Mouse (Mus musculus): ENCODE measurements around the gene Thop1. TPM values are rescaled to one million over a fixed set of nuclear protein-coding genes. Genes with fewer than 3 reads are reported as not detected.

The Thop1 gene
- polyA plus RNA-seq, 1 experiment from 2014 or later: 73.9 TPM

DNA sequence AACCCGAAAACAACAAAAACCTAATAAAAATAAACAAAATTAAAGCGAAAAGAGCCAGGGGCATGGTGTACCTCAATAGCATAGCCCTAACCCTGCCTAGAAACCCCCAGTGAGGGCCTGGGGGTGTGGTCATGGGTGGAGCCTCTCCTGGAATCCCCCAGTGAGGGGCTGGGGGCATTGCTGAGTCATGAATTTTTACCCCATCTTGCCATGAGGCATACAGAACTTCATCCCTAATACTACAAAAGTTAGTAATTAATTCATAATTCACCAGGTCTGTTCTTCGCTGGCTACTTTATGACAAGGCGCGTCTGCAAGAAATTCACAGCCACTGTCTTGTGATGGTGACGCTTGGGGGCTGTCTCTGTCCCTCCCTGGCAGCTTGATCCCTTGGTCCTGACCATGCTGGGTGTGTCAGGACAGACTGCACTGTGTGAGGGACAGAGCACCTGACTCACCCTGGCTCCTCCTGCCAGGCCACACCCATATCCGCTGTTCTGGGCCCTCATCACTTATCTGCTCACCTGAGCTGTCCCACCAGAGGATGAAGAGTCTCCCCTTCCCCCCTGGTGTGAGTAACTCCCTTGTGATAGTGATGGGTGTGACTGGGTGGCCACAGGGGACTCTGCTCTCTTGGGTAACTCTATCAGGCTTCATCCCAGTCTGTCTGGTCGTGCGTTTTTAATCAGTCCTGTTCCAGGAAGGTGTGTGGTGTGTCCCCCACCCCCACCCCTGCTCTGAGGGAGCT, 25.3 kb downstream of the Thop1 start:
- 0 out of 2 replicates have a peak overlapping the region, but pooled peaks have one; percentile 22 for H3K27ac ChIP-seq
- 51% methylated on average over 9 of the region's 9 CpGs for WGBS
- no peaks in the 10 kb centered on the region for H3K36me3 ChIP-seq
- no peaks in the 10 kb centered on the region for H3K9me3 ChIP-seq
- 0 out of 2 replicates have a peak, but pooled peaks cover 16% of the 10 kb centered on the region for H3K27me3 ChIP-seq (ENCODE audit: insufficient read depth, poor library complexity, severe bottlenecking)
- peaks cover 15% of the 10 kb centered on the region for H3K4me1 ChIP-seq
- DNase-seq (ENCODE audit: low spot score): peak; percentile 90
- no peak overlapping the region for H3K4me3 ChIP-seq

DNA sequence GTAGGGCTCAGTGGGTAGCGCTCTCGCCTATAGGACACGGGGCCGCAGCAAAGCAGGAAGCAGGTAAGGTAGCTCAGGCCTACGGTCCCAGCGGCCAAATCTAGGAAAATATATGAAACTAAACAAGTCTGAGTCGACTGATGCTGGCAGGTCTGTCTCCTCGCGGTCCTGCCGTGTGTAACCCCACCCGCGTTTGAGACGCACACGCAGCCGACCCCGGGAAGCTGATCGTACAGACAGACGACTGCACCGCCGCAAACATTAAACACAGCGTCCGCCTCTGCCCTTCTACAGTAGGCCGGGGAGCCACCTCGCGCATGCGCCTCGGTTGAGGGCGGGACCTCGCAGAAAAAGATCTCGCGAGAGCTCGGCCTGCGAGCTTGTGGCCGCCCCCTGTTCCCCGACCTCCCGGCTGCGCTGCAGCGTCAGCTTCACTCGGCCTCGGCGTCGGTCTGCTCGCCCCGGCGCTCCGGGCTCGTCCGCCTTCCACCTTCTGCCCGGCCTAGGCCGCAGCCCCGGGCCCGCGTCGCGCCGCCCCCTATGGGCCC, 35.8 kb downstream of the Thop1 start, which contains the start of gene Map2k2:
TSS of gene Map2k2 (plus strand) at position 351 of the 548 bp plus-strand sequence.
- peaks cover 34% of the 10 kb centered on the region for H3K4me1 ChIP-seq
- peak; percentile 98 for DNase-seq (ENCODE audit: low spot score)
- H3K36me3 ChIP-seq: peaks cover 27% of the 10 kb centered on the region
- under 1% methylated on average over 56 of the region's 56 CpGs for WGBS
- H3K4me3 ChIP-seq: peak within 1 kb of the TSS; percentile 95
- H3K27me3 ChIP-seq (ENCODE audit: insufficient read depth, poor library complexity, severe bottlenecking): no peaks in the 10 kb centered on the region
- no peaks in the 10 kb centered on the region for H3K9me3 ChIP-seq
- peak within 1 kb of the TSS; percentile 99 for H3K27ac ChIP-seq

DNA sequence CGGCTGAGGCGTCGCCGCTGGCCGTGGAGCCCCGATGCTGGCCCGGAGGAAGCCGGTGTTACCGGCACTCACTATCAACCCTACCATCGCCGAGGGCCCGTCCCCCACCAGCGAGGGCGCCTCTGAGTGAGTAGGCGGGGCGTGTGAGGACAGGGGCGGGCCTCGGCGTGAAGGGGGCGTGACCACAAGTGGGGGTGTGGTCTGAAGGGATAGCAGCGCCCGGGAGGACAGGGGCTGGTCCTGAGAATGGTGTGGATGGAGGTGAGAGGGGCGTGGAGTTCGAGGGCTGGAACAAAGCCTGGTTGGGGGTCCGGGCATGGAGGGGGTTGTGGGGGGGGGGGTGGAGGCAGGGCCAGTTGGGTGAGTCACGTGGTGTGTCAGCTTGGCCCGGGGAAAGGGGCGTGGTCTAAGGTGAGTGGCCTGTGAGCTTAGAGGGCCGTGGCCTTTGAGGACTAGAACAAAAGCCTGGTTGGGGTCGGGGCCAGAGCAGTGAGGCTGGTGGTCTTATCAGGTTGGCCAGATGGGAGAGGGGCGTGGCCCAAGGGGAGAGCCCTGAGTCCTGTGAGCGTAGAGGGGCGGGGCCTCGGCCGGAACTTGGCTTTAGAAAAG, 36.4 kb downstream of the Thop1 start:
- peak overlapping the region; percentile 99 for H3K27ac ChIP-seq
- DNase-seq (ENCODE audit: low spot score): peak; percentile 98
- peaks cover 34% of the 10 kb centered on the region for H3K4me1 ChIP-seq
- H3K27me3 ChIP-seq (ENCODE audit: insufficient read depth, poor library complexity, severe bottlenecking): no peaks in the 10 kb centered on the region
- peaks cover 33% of the 10 kb centered on the region for H3K36me3 ChIP-seq
- H3K4me3 ChIP-seq: peak overlapping the region; percentile 95
- WGBS: under 1% methylated on average over 35 of the region's 35 CpGs
- H3K9me3 ChIP-seq: no peaks in the 10 kb centered on the region

DNA sequence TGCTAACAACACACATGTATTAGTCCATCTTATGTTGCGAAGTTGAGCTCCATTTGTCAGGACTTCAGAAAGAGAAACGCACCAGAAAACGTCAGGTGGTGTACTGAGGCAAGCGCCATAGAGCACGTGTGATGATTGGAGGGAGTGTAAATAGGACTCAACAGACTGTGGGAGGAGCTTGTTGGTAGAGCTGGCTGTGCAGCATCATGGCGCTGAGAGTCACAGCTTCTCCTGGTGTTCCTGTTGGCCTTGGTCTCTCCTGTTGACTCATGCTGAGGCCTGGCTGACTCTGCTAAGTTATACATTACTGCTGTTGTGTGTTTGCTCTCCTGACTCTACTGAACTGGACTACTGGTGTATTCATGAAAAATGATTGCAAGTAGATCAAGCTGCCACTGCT, 43.1 kb downstream of the Thop1 start:
- no peaks in the 10 kb centered on the region for H3K9me3 ChIP-seq
- peaks cover 93% of the 10 kb centered on the region for H3K36me3 ChIP-seq
- no peak overlapping the region for H3K4me3 ChIP-seq
- WGBS: 91% methylated on average over 6 of the region's 6 CpGs
- H3K4me1 ChIP-seq: peaks cover 11% of the 10 kb centered on the region; the same call in 1 of the 2 replicates
- H3K27me3 ChIP-seq (ENCODE audit: insufficient read depth, poor library complexity, severe bottlenecking): no peaks in the 10 kb centered on the region
- no peak for DNase-seq (ENCODE audit: low spot score)
- H3K27ac ChIP-seq: no peak overlapping the region

DNA sequence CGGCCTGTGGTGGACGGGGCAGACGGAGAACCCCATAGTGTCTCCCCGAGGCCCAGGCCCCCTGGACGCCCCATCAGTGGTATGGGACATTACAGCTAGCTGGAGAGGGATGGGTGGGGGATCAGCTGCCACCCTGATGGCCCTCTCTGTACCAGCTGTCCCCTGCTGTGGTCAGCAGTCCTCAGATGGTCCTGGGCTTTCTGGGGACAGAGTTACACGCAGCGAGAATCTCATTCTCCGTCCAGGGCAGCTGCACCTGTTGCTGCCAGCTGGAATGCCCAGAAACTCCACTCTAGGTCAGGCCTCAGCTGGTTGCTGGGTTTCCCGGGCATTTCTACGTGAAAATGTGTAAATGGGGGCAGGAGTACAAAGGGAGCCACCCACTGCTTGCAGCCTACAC, 49.8 kb downstream of the Thop1 start:
- Histone ChIP-seq H3K9me3 (no peaks in the 10 kb centered on the region), H3K27me3 (ENCODE audit: insufficient read depth, poor library complexity, severe bottlenecking) (no peaks in the 10 kb centered on the region), H3K36me3 (peaks cover 96% of the 10 kb centered on the region), H3K27ac (no peak overlapping the region), H3K4me1 (0 out of 2 replicates have a peak, but pooled peaks cover 6% of the 10 kb centered on the region), H3K4me3 (no peak overlapping the region)
- 93% methylated on average over 10 of the region's 10 CpGs for WGBS
- no peak for DNase-seq (ENCODE audit: low spot score)

DNA sequence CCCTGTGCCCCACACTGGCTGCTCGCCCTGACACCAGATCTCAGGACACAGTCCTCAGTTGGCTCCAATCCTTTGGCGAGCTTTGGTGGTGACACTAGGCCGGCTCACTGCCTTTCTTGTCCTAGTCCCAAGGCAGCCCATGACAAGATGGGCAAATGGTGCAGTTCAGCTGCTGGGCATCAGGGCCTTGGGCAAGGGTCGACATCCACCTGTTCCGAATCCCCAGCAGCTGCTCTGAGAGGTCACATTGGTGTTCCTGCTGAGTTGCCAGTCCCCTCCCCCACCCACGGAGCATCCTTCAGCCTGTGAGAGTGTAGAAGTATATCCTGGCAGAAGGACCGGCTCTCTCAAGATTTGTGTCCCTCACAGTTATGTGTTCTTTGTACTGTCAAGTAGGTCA, 50.8 kb downstream of the Thop1 start:
- no peak overlapping the region for H3K4me3 ChIP-seq
- no peak for DNase-seq (ENCODE audit: low spot score)
- no peaks in the 10 kb centered on the region for H3K27me3 ChIP-seq (ENCODE audit: insufficient read depth, poor library complexity, severe bottlenecking)
- 86% methylated on average over 7 of the region's 7 CpGs for WGBS
- H3K4me1 ChIP-seq: 0 out of 2 replicates have a peak, but pooled peaks cover 6% of the 10 kb centered on the region
- no peaks in the 10 kb centered on the region for H3K9me3 ChIP-seq
- peaks cover 88% of the 10 kb centered on the region for H3K36me3 ChIP-seq
- H3K27ac ChIP-seq: no peak overlapping the region

DNA sequence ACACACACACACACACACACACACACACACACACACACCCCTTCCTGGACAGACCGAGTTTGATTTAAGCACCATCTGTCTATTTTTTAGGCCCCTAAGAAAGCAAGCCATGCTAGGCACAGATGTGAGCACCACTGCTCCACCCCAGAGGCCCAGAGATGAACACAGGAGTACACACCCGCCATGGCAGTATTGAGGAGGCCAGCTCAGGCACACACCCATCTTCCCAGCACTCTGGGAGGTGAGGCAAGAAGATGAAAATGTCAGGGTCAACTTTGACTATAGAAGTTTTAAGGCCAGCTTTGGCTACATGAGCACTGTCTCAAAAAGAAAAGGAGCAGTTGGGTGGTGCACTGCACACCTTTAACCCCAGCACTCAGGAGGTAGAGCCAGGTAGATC, 53.1 kb downstream of the Thop1 start:
- WGBS: 83% methylated on average over 2 of the region's 2 CpGs
- DNase-seq (ENCODE audit: low spot score): no peak
- no peaks in the 10 kb centered on the region for H3K27me3 ChIP-seq (ENCODE audit: insufficient read depth, poor library complexity, severe bottlenecking)
- H3K9me3 ChIP-seq: no peaks in the 10 kb centered on the region
- peaks cover 9% of the 10 kb centered on the region; the same call in 1 of the 2 replicates for H3K4me1 ChIP-seq
- H3K4me3 ChIP-seq: no peak overlapping the region
- no peak overlapping the region for H3K27ac ChIP-seq
- peaks cover 69% of the 10 kb centered on the region for H3K36me3 ChIP-seq

DNA sequence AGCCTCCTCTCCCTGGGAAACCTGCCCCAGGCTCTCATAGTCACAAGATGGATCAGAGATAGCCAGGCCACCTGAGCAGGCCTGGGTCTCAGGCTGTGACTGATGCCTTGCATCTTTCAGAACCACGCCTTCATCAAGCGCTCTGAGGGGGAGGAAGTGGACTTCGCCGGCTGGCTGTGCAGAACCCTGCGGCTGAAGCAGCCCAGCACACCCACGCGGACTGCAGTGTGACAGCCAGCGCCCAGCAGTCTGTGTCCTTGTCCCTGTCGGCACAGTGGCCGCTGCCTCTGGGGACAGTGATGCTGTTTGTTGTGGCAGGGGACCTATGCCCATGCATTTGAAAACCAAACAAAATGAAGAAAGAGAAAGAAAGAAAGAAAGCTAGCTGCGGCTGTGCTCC, 53.7 kb downstream of the Thop1 start:
- no peak overlapping the region for H3K27ac ChIP-seq
- 86% methylated on average over 11 of the region's 11 CpGs for WGBS
- DNase-seq (ENCODE audit: low spot score): no peak
- peaks cover 63% of the 10 kb centered on the region for H3K36me3 ChIP-seq
- no peak overlapping the region for H3K4me3 ChIP-seq
- H3K4me1 ChIP-seq: peaks cover 12% of the 10 kb centered on the region
- H3K27me3 ChIP-seq (ENCODE audit: insufficient read depth, poor library complexity, severe bottlenecking): peaks cover 4% of the 10 kb centered on the region; the same call in 1 of the 2 replicates
- H3K9me3 ChIP-seq: no peaks in the 10 kb centered on the region

Small RNA genes within 50 kb of the gene (microRNA-seq; reads per million reads assigned to microRNA genes)
- gene Mir5615-1 (not detected), gene Mir5615-2 (not detected)

Other genes starting within 250 kb of the Thop1 start
- 2,064 and 2,176 TPM in 2 replicates for gene Oaz1, start 243.4 kb upstream of the Thop1 start, polyA plus RNA-seq (2016; fragmentation: Nextera tagmentation; extraction: Ambion mirVana)
- gene Lingo3, start 226.0 kb upstream of the Thop1 start, polyA plus RNA-seq (2016; fragmentation: Nextera tagmentation; extraction: Ambion mirVana): 0.14 and 0.43 TPM in 2 replicates
- 200 and 266 TPM in 2 replicates for gene Lsm7, start 214.8 kb upstream of the Thop1 start, polyA plus RNA-seq (2016; fragmentation: Nextera tagmentation; extraction: Ambion mirVana)
- gene Sppl2b, start 214.8 kb upstream of the Thop1 start, polyA plus RNA-seq (2016; fragmentation: Nextera tagmentation; extraction: Ambion mirVana): 32.1 and 34.6 TPM in 2 replicates
- not detected in 2 replicates for gene Tmprss9, start 198.2 kb upstream of the Thop1 start, polyA plus RNA-seq (2016; fragmentation: Nextera tagmentation; extraction: Ambion mirVana)
- gene Timm13, start 169.1 kb upstream of the Thop1 start, polyA plus RNA-seq (2016; fragmentation: Nextera tagmentation; extraction: Ambion mirVana): 348 and 363 TPM in 2 replicates
- gene Lmnb2, start 151.8 kb upstream of the Thop1 start, polyA plus RNA-seq (2016; fragmentation: Nextera tagmentation; extraction: Ambion mirVana): 39.7 and 47.3 TPM in 2 replicates
- 17.1 and 20.1 TPM in 2 replicates for gene Gadd45b, start 140.0 kb upstream of the Thop1 start, polyA plus RNA-seq (2016; fragmentation: Nextera tagmentation; extraction: Ambion mirVana)
- 1.5 and 2.1 TPM in 2 replicates for gene Gng7, start 55.1 kb upstream of the Thop1 start, polyA plus RNA-seq (2016; fragmentation: Nextera tagmentation; extraction: Ambion mirVana)
- gene Diras1, start 44.4 kb upstream of the Thop1 start, polyA plus RNA-seq (2016; fragmentation: Nextera tagmentation; extraction: Ambion mirVana): 0.08 and 0.11 TPM in 2 replicates
- gene Slc39a3, start 32.6 kb upstream of the Thop1 start, polyA plus RNA-seq (2016; fragmentation: Nextera tagmentation; extraction: Ambion mirVana): 8.9 and 10.7 TPM in 2 replicates
- gene Sgta, start 9.9 kb upstream of the Thop1 start, polyA plus RNA-seq (2016; fragmentation: Nextera tagmentation; extraction: Ambion mirVana): 197 and 226 TPM in 2 replicates
- gene Creb3l3, start 28.8 kb downstream of the Thop1 start, polyA plus RNA-seq (2016; fragmentation: Nextera tagmentation; extraction: Ambion mirVana): 0.43 and 2.4 TPM in 2 replicates
- gene Map2k2, start 35.9 kb downstream of the Thop1 start, polyA plus RNA-seq (2016; fragmentation: Nextera tagmentation; extraction: Ambion mirVana): 173 and 196 TPM in 2 replicates
- gene Zbtb7a, start 65.2 kb downstream of the Thop1 start, polyA plus RNA-seq (2016; fragmentation: Nextera tagmentation; extraction: Ambion mirVana): 17.6 and 18.6 TPM in 2 replicates
- gene Pias4, start 97.9 kb downstream of the Thop1 start, polyA plus RNA-seq (2016; fragmentation: Nextera tagmentation; extraction: Ambion mirVana): 53.5 and 62.2 TPM in 2 replicates
- gene Eef2, start 106.6 kb downstream of the Thop1 start, polyA plus RNA-seq (2016; fragmentation: Nextera tagmentation; extraction: Ambion mirVana): 447 and 460 TPM in 2 replicates
- 56.3 and 78.7 TPM in 2 replicates for gene Dapk3, start 113.0 kb downstream of the Thop1 start, polyA plus RNA-seq (2016; fragmentation: Nextera tagmentation; extraction: Ambion mirVana)
- gene 4930442H23Rik, start 113.8 kb downstream of the Thop1 start, polyA plus RNA-seq (2016; fragmentation: Nextera tagmentation; extraction: Ambion mirVana): not detected in 2 replicates
- 2.7 and 3.8 TPM in 2 replicates for gene Nmrk2, start 132.0 kb downstream of the Thop1 start, polyA plus RNA-seq (2016; fragmentation: Nextera tagmentation; extraction: Ambion mirVana)
- 0.28 and 0.37 TPM in 2 replicates for gene Atcay, start 160.8 kb downstream of the Thop1 start, polyA plus RNA-seq (2016; fragmentation: Nextera tagmentation; extraction: Ambion mirVana)
- gene Zfr2, start 163.1 kb downstream of the Thop1 start, polyA plus RNA-seq (2016; fragmentation: Nextera tagmentation; extraction: Ambion mirVana): 4.9 and 5.6 TPM in 2 replicates
- 1.2 and 2.2 TPM in 2 replicates for gene Matk, start 182.9 kb downstream of the Thop1 start, polyA plus RNA-seq (2016; fragmentation: Nextera tagmentation; extraction: Ambion mirVana)
- 284 and 285 TPM in 2 replicates for gene Mrpl54, start 196.9 kb downstream of the Thop1 start, polyA plus RNA-seq (2016; fragmentation: Nextera tagmentation; extraction: Ambion mirVana)
- gene Apba3, start 196.9 kb downstream of the Thop1 start, polyA plus RNA-seq (2016; fragmentation: Nextera tagmentation; extraction: Ambion mirVana): 56.5 and 57.0 TPM in 2 replicates
- 1.8 and 4.4 TPM in 2 replicates for gene Tjp3, start 221.5 kb downstream of the Thop1 start, polyA plus RNA-seq (2016; fragmentation: Nextera tagmentation; extraction: Ambion mirVana)
- 42.6 and 55.9 TPM in 2 replicates for gene Pip5k1c, start 222.9 kb downstream of the Thop1 start, polyA plus RNA-seq (2016; fragmentation: Nextera tagmentation; extraction: Ambion mirVana)

All from heart, embryonic 10.5 days (tissue).